Mouse (Mus musculus) olfactory bulb, adult 2 months (tissue): ENCODE results near the gene Setmar.

Experiments
- CTCF ChIP-seq: fragments of 200-500 bp; IDR thresholded peaks from 2 replicates; pipeline ENCODE4 v1.5.1; 2012; ENCODE audit warnings: low read depth, mild to moderate bottlenecking, low read length, moderate library complexity; ENCODE audit not compliant: insufficient read depth
- POLR2A ChIP-seq: fragments of 200-500 bp; IDR thresholded peaks from 2 replicates; pipeline ENCODE4 v1.6.1; 2012; ENCODE audit warnings: mild to moderate bottlenecking, low read depth, low read length, moderate library complexity; ENCODE audit not compliant: insufficient read depth

GRCm38 (mm10) chr6:108095445-108095844 lies 30.6 kb downstream of the Setmar start:
- no peak for TF ChIP-seq CTCF
- no peak for TF ChIP-seq POLR2A
